Mouse (Mus musculus) right cerebral cortex, postnatal 36 days (tissue): Measurements from ENCODE around the gene Ropn1l.
A peak's percentile ranks its signal among the peaks of the same experiment; 100 is the strongest.

Experiments used
- DNase-seq, 2 experiments: peaks; one replicate each; pipeline ENCODE4 v3.0.0; 2022; ENCODE audit warnings: low spot score in 2 of 2, mixed read lengths in 1 of 2

Gene Ropn1l

DNA sequence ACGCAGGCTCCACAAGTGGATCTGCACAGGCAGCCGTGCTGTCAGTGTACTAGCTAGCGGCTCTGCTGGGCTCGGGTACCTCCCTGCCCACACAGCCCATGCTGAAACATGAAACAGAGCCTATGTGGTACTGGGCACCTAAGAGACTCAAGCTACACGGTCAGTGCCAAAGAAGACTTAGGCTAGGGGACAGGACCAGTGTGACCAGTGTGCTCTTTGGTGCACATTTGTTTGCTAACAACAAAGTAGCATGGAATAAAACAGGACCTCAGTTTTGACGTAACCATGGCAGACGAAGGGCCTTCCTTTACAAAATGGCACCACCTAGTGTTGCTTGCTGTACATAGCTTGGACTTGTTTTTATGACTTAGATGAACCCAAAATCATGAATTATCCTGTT is 6.4 kb downstream of the Ropn1l start:
- DNase-seq = no peak

GRCm38 (mm10) chr15:31442698-31443097 is 10.8 kb downstream of the Ropn1l start:
- no peak for DNase-seq

- DNase-seq = no peak
These were observed 11.5 kb downstream of the Ropn1l start for GRCm38 (mm10) chr15:31441996-31442395.

DNA sequence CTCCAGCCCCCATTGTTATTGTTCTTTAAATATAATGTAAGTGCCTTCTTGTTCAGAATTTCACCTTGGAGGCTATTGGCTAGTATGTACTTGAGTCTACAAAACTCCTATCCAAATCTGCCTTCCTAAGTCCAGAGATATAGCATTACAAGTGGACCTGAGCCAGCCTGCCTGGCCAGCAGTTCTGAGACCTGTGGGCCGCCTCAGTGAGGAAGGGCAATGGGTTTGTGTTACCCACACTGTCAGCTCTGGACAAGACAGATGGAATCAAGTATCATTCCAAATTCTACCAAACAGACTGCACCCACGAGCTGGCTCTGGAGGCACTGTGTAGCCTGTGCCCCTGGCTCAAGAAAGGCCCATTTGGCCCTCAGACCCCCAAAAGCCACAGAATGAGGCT is 16.7 kb downstream of the Ropn1l start:
- DNase-seq = no peak

- no peak for DNase-seq
These were observed 17.5 kb downstream of the Ropn1l start for GRCm38 (mm10) chr15:31436083-31436482.

- DNase-seq = no peak
These were observed 19.8 kb downstream of the Ropn1l start for GRCm38 (mm10) chr15:31433768-31434167.

- no peak for DNase-seq
These were observed 21.7 kb downstream of the Ropn1l start for GRCm38 (mm10) chr15:31431847-31432246.

- DNase-seq = no peak
These were observed 23.5 kb downstream of the Ropn1l start for GRCm38 (mm10) chr15:31430014-31430413.

GRCm38 (mm10) chr15:31429429-31429828 is 24.1 kb downstream of the Ropn1l start:
- DNase-seq = no peak

- peak; percentile 81 to 82 for DNase-seq
These were observed 25.0 kb downstream of the Ropn1l start for GRCm38 (mm10) chr15:31428571-31428970.

- DNase-seq = no peak
These were observed 26.1 kb downstream of the Ropn1l start for GRCm38 (mm10) chr15:31427390-31427789.

GRCm38 (mm10) chr15:31426066-31426706 is 27.4 kb downstream of the Ropn1l start:
- no peak for DNase-seq

GRCm38 (mm10) chr15:31422649-31423369 is 30.7 kb downstream of the Ropn1l start:
- no peak for DNase-seq

GRCm38 (mm10) chr15:31419037-31419436 is 34.5 kb downstream of the Ropn1l start:
- DNase-seq = no peak

GRCm38 (mm10) chr15:31418686-31419024 is 34.9 kb downstream of the Ropn1l start:
- no peak for DNase-seq

GRCm38 (mm10) chr15:31417796-31418685 is 35.5 kb downstream of the Ropn1l start:
- peak; percentile 75 to 79 for DNase-seq

DNA sequence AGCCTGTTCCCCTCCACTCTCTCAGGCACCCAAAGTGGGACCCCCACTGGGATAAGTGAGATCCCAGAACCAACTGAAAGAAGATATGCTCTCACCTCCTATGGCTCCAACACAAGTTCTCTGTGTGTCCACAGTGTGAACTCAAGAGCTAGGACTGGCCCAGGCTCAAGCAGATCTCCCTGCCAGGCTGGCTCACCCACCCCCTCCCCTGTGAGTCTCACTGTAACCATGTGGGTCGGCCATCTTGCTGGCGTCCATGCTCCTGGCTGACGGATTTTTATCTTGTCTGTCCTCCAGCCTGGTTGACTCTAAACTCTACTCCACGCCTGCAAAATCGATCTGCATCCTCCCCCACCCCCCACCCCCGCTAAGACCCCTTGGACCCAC is 36.1 kb downstream of the Ropn1l start:
- no peak for DNase-seq

DNA sequence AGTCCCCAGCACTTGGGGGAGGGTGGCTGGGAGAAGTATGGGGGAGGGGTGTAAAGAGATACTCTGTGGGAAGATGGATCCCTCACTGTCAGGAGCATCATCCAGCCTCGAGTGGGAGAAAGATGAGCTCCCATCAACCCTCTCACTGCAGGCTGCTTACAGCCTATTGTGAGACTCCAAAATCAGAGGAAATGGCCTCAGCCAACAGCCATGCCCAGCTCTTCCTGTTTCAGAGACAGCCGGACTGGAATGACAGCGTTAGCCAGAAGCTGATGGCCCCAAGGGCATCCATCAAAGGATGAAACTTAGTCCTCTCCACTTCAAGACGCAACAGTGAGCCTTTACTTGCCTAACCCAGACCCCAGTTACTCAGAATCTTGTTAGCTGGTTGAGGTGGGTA is 38.4 kb downstream of the Ropn1l start:
- DNase-seq = no peak

- no peak for DNase-seq
These were observed 39.2 kb downstream of the Ropn1l start for GRCm38 (mm10) chr15:31414179-31414898.

DNA sequence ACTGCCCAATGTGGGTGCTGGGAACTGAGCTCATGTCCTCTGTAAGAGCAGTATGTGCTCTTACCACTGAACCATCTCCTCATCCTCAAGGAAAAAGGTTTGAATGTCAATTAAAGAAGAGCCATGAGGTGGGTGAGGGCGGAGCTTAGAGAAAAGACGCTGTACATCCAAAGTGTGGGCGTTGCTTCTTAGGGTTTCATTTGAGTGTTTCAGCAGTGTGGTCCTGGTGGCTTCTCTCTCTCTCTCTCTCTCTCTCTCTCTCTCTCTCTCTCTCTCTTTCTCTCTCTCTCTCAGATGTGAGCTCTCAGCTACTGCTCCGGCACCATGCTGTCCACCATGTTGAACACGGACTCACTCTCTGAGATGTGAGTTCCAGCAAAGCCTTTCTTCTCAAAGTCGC is 39.9 kb downstream of the Ropn1l start:
- no peak for DNase-seq

DNA sequence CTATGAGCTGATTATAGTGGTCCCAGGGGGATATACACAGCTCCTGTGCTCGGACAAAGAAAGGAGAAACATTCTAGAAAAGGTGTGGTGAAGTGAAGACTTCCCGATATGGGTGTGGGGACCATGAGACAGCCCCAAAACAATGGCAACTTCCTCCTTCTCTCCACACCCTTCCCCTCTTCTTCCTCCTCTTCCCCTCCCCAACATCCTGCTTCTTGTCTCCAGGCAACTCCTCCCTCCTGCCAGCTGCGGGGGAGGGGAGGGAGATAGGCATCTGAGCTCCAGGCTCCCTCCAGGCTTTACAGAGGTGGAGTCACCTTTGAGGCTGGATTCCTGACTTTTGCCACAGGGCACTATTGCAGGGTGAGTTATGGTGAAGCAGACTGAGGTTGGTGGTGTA is 40.6 kb downstream of the Ropn1l start:
- no peak for DNase-seq

DNA sequence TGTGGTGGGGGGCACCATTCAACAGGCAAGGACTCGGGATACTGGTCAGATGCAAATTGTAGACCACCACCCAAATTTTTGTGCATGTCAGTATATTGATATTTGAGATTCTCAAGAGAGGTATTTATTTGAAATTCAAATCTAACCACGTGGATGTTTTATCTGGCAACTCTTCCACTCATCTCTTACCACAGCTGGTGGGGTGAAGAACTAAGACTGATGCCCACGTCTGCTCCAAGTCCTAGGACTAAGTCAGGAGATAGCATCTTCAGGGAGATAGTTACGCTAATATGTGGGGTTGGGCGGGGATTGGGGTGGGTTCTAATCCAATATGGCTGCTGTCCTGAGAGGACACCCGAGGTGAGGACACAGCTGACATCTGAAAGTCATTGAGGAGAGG is 41.1 kb downstream of the Ropn1l start:
- DNase-seq = no peak
